Mouse (Mus musculus) ovary, postnatal 14 days (tissue): ENCODE results near the gene Zfhx2.
A peak's percentile ranks its signal among the peaks of the same experiment; 100 is the strongest.

Source experiments
- DNase-seq: peaks from one replicate; pipeline ENCODE4 v3.0.0; 2022; ENCODE audit warnings: low spot score

Gene Zfhx2

GRCm38 (mm10) chr14:55092011-55092577 lies at the start of gene Zfhx2:
Zfhx2 (minus strand) TSS chr14:55092324.
- DNase-seq, result peak; percentile 76

- DNase-seq, result no peak
Observed at GRCm38 (mm10) chr14:55139313-55139712, 47.2 kb upstream of the Zfhx2 start.

GRCm38 (mm10) chr14:55135676-55136075 lies 43.6 kb upstream of the Zfhx2 start:
- DNase-seq, result no peak

GRCm38 (mm10) chr14:55126521-55126920 lies 34.4 kb upstream of the Zfhx2 start:
- DNase-seq, result no peak

- DNase-seq, result no peak
Observed at GRCm38 (mm10) chr14:55125711-55126110, 33.6 kb upstream of the Zfhx2 start.

GRCm38 (mm10) chr14:55122359-55122758 lies 30.2 kb upstream of the Zfhx2 start:
- DNase-seq, result no peak

GRCm38 (mm10) chr14:55121947-55122346 lies 29.8 kb upstream of the Zfhx2 start:
- DNase-seq, result peak; percentile 72

GRCm38 (mm10) chr14:55119421-55120134 lies 27.5 kb upstream of the Zfhx2 start:
- no peak for DNase-seq

- DNase-seq, result no peak
Observed at GRCm38 (mm10) chr14:55118852-55119251, 26.7 kb upstream of the Zfhx2 start.

- DNase-seq, result no peak
Observed at GRCm38 (mm10) chr14:55116425-55117200, 24.5 kb upstream of the Zfhx2 start, which contains the start of gene Jph4. Jph4 (minus strand) TSS chr14:55116935.

GRCm38 (mm10) chr14:55115846-55116245 lies 23.7 kb upstream of the Zfhx2 start:
- no peak for DNase-seq

- no peak for DNase-seq
Observed at GRCm38 (mm10) chr14:55114759-55115701, 22.9 kb upstream of the Zfhx2 start.

- no peak for DNase-seq
Observed at GRCm38 (mm10) chr14:55113975-55114645, 22.0 kb upstream of the Zfhx2 start.

- DNase-seq, result no peak
Observed at GRCm38 (mm10) chr14:55113351-55113974, 21.3 kb upstream of the Zfhx2 start.

- DNase-seq, result no peak
Observed at GRCm38 (mm10) chr14:55111720-55112119, 19.6 kb upstream of the Zfhx2 start.

- no peak for DNase-seq
Observed at GRCm38 (mm10) chr14:55110076-55110475, 18.0 kb upstream of the Zfhx2 start.

- no peak for DNase-seq
Observed at GRCm38 (mm10) chr14:55109048-55109873, 17.1 kb upstream of the Zfhx2 start.

- no peak for DNase-seq
Observed at GRCm38 (mm10) chr14:55108202-55108870, 16.2 kb upstream of the Zfhx2 start.

GRCm38 (mm10) chr14:55106990-55107389 lies 14.9 kb upstream of the Zfhx2 start:
- DNase-seq, result no peak
